Mouse (Mus musculus): ENCODE measurements at regions not wholly inside any gene's neighbourhood (a gene's known extent, or its start where the extent isn't known, plus 50 kb on each side); places are given as distances from the start of the nearest gene placed in this dataset.

DNA sequence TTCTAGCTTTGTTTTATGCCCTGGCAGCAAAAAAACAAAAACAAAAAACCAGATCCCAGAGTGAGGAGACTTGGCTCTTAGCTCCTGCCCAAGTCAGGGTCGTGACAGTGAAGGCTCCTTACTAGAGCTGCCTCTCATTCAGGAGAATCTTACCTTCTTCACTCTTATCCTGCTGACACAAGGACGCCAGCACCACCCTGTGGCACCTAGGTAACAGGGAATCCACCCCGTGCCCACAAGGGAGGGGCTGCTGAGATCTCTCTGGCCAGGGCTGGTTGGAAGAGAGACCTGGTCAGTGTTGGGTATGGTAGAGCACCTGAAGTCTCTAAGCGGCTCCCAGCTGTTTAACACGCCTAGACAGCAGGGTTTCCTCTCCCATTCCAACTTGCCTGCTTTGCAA, 139.3 kb downstream of the Cyp26a1 start:
- DNase-seq (ENCODE audit: low read depth, low spot score) = peak; percentile 47

Data from A20 (cell line).